Mouse (Mus musculus): ENCODE results near the gene Pde10a. TPM values are rescaled to one million over a fixed set of nuclear protein-coding genes. Genes with fewer than 3 reads are reported as not detected.
A peak's percentile ranks its signal among the peaks of the same experiment; 100 is the strongest.

Pde10a gene
- polyA plus RNA-seq, 1 experiment from 2014 or later: 21.5 TPM

GRCm38 (mm10) chr17:8801083-8801854, 276.1 kb downstream of the Pde10a start:
- Histone ChIP-seq H3K4me1 (peaks cover 49% of the 10 kb centered on the region), H3K9me3 (no peaks in the 10 kb centered on the region), H3K36me3 (no peaks in the 10 kb centered on the region), H3K27me3 (peaks cover 28% of the 10 kb centered on the region), H3K9ac (replicated peaks) (peak overlapping the region; percentile 91), H3K4me2 (replicated peaks) (peak overlapping the region; percentile 95), H3K4me3 (peak overlapping the region; percentile 86), H3K27ac (replicated peaks) (peak overlapping the region; percentile 91)
- ATAC-seq (replicated peaks): peak; percentile 82
- 0% methylated on average over 57 of the region's 72 CpGs for WGBS

GRCm38 (mm10) chr17:8801855-8802104, 276.6 kb downstream of the Pde10a start:
- peak overlapping the region; percentile 91 for H3K9ac ChIP-seq (replicated peaks)
- WGBS: under 1% methylated on average over 26 of the region's 31 CpGs
- H3K36me3 ChIP-seq: no peaks in the 10 kb centered on the region
- no peaks in the 10 kb centered on the region for H3K9me3 ChIP-seq
- peaks cover 53% of the 10 kb centered on the region for H3K4me1 ChIP-seq
- peak overlapping the region; percentile 95 for H3K4me2 ChIP-seq (replicated peaks)
- peaks cover 28% of the 10 kb centered on the region for H3K27me3 ChIP-seq
- ATAC-seq (replicated peaks): no peak; the same call in 1 of the 2 replicates
- peak overlapping the region; percentile 86 for H3K4me3 ChIP-seq
- peak overlapping the region; percentile 91 for H3K27ac ChIP-seq (replicated peaks)

- Histone ChIP-seq H3K4me1 (peaks cover 53% of the 10 kb centered on the region), H3K27me3 (peaks cover 28% of the 10 kb centered on the region), H3K4me2 (replicated peaks) (peak overlapping the region; percentile 95), H3K36me3 (no peaks in the 10 kb centered on the region), H3K27ac (replicated peaks) (peak overlapping the region; percentile 91), H3K9ac (replicated peaks) (peak overlapping the region; percentile 91), H3K4me3 (peak overlapping the region; percentile 86), H3K9me3 (no peaks in the 10 kb centered on the region)
- under 1% methylated on average over 33 of the region's 33 CpGs for WGBS
- ATAC-seq (replicated peaks): peak; percentile 32
Observed at GRCm38 (mm10) chr17:8802161-8802888, 277.2 kb downstream of the Pde10a start.

- Histone ChIP-seq H3K27ac (replicated peaks) (peak overlapping the region; percentile 91), H3K9ac (replicated peaks) (peak overlapping the region; percentile 91), H3K27me3 (peaks cover 22% of the 10 kb centered on the region), H3K36me3 (no peaks in the 10 kb centered on the region), H3K4me1 (peaks cover 56% of the 10 kb centered on the region), H3K4me3 (peak overlapping the region; percentile 86), H3K9me3 (no peaks in the 10 kb centered on the region), H3K4me2 (replicated peaks) (peak overlapping the region; percentile 95)
- 0 out of 2 replicates have a peak, but pooled peaks have one; percentile 4 for ATAC-seq (replicated peaks)
- 9% methylated on average over 26 of the region's 27 CpGs for WGBS
Observed at GRCm38 (mm10) chr17:8802889-8803799, 278.0 kb downstream of the Pde10a start.

GRCm38 (mm10) chr17:8807345-8807744, 282.2 kb downstream of the Pde10a start:
- no peak for ATAC-seq (replicated peaks)
- Histone ChIP-seq H3K4me2 (replicated peaks) (no peak overlapping the region), H3K36me3 (no peaks in the 10 kb centered on the region), H3K27me3 (no peaks in the 10 kb centered on the region), H3K4me3 (no peak overlapping the region), H3K4me1 (peaks cover 70% of the 10 kb centered on the region), H3K9me3 (no peaks in the 10 kb centered on the region), H3K27ac (replicated peaks) (no peak overlapping the region), H3K9ac (replicated peaks) (no peak overlapping the region)
- WGBS: 38% methylated on average over 3 of the region's 3 CpGs

GRCm38 (mm10) chr17:8809771-8810170, 284.6 kb downstream of the Pde10a start:
- Histone ChIP-seq H3K4me3 (no peak overlapping the region), H3K4me1 (peaks cover 66% of the 10 kb centered on the region), H3K27ac (replicated peaks) (no peak overlapping the region), H3K36me3 (no peaks in the 10 kb centered on the region), H3K4me2 (replicated peaks) (no peak overlapping the region), H3K9ac (replicated peaks) (no peak overlapping the region), H3K27me3 (no peaks in the 10 kb centered on the region), H3K9me3 (no peaks in the 10 kb centered on the region)
- 37% methylated on average over 6 of the region's 6 CpGs for WGBS
- no peak for ATAC-seq (replicated peaks)

GRCm38 (mm10) chr17:8810201-8810600, 285.0 kb downstream of the Pde10a start:
- no peak overlapping the region for H3K27ac ChIP-seq (replicated peaks)
- H3K4me1 ChIP-seq: peaks cover 63% of the 10 kb centered on the region
- no peak overlapping the region for H3K4me3 ChIP-seq
- no peak overlapping the region for H3K9ac ChIP-seq (replicated peaks)
- H3K36me3 ChIP-seq: no peaks in the 10 kb centered on the region
- H3K27me3 ChIP-seq: no peaks in the 10 kb centered on the region
- 72% methylated on average over 8 of the region's 8 CpGs for WGBS
- ATAC-seq (replicated peaks): no peak
- H3K4me2 ChIP-seq (replicated peaks): no peak overlapping the region
- no peaks in the 10 kb centered on the region for H3K9me3 ChIP-seq

GRCm38 (mm10) chr17:8812228-8812865, 287.2 kb downstream of the Pde10a start:
- no peak; the same call in 1 of the 2 replicates for ATAC-seq (replicated peaks)
- 37% methylated on average over 12 of the region's 12 CpGs for WGBS
- Histone ChIP-seq H3K4me1 (peaks cover 50% of the 10 kb centered on the region), H3K36me3 (no peaks in the 10 kb centered on the region), H3K27ac (replicated peaks) (no peak overlapping the region), H3K9me3 (no peaks in the 10 kb centered on the region), H3K4me2 (replicated peaks) (no peak overlapping the region), H3K27me3 (no peaks in the 10 kb centered on the region), H3K4me3 (no peak overlapping the region), H3K9ac (replicated peaks) (no peak overlapping the region)

- Histone ChIP-seq H3K27me3 (no peaks in the 10 kb centered on the region), H3K4me3 (no peak overlapping the region), H3K9me3 (no peaks in the 10 kb centered on the region), H3K9ac (replicated peaks) (no peak overlapping the region), H3K4me1 (peaks cover 43% of the 10 kb centered on the region), H3K4me2 (replicated peaks) (no peak overlapping the region), H3K27ac (replicated peaks) (no peak overlapping the region), H3K36me3 (peaks cover 4% of the 10 kb centered on the region; the same call in 1 of the 2 replicates)
- no peak for ATAC-seq (replicated peaks)
- 84% methylated on average over 3 of the region's 3 CpGs for WGBS
Observed at GRCm38 (mm10) chr17:8813773-8814491, 288.8 kb downstream of the Pde10a start.

GRCm38 (mm10) chr17:8815376-8815775, 290.2 kb downstream of the Pde10a start:
- Histone ChIP-seq H3K9ac (replicated peaks) (no peak overlapping the region), H3K36me3 (peaks cover 4% of the 10 kb centered on the region; the same call in 1 of the 2 replicates), H3K4me3 (no peak overlapping the region), H3K9me3 (no peaks in the 10 kb centered on the region), H3K27me3 (no peaks in the 10 kb centered on the region), H3K4me1 (peaks cover 32% of the 10 kb centered on the region), H3K27ac (replicated peaks) (no peak overlapping the region), H3K4me2 (replicated peaks) (no peak overlapping the region)
- no peak for ATAC-seq (replicated peaks)
- 83% methylated on average over 3 of the region's 3 CpGs for WGBS

- no peak overlapping the region for H3K27ac ChIP-seq (replicated peaks)
- H3K9me3 ChIP-seq: no peaks in the 10 kb centered on the region
- peaks cover 32% of the 10 kb centered on the region for H3K4me1 ChIP-seq
- H3K27me3 ChIP-seq: no peaks in the 10 kb centered on the region
- no peak for ATAC-seq (replicated peaks)
- H3K4me2 ChIP-seq (replicated peaks): no peak overlapping the region
- 66% methylated on average over 5 of the region's 5 CpGs for WGBS
- no peak overlapping the region for H3K9ac ChIP-seq (replicated peaks)
- no peak overlapping the region for H3K4me3 ChIP-seq
- H3K36me3 ChIP-seq: peaks cover 4% of the 10 kb centered on the region; the same call in 1 of the 2 replicates
Observed at GRCm38 (mm10) chr17:8815864-8816263, 290.7 kb downstream of the Pde10a start.
